Mouse (Mus musculus) myocyte (in vitro differentiated cells): ENCODE results near the gene Med15. TPM values are rescaled to one million over a fixed set of nuclear protein-coding genes. Genes with fewer than 3 reads are reported as not detected.

Experiments used
- H3K27me3 ChIP-seq: one replicate; pipeline ENCODE4 v1.6.1; 2011; ENCODE audit not compliant: control insufficient read depth, insufficient read depth, insufficient read length
- H3K36me3 ChIP-seq: one replicate; pipeline ENCODE4 v1.6.1; 2011; ENCODE audit not compliant: control insufficient read depth, insufficient read depth
- H3K4me2 ChIP-seq: one replicate; pipeline ENCODE4 v1.6.1; 2011; ENCODE audit warnings: low read depth, control low read depth
- H3K4me3 ChIP-seq: one replicate; pipeline ENCODE4 v1.5.1; 2011; ENCODE audit warnings: mild to moderate bottlenecking, control low read depth, moderate library complexity
- H3K79me2 ChIP-seq: one replicate; pipeline ENCODE4 v1.6.1; 2011; ENCODE audit not compliant: control insufficient read depth, insufficient read depth
- H3ac ChIP-seq: one replicate; pipeline ENCODE4 v1.6.1; 2011; ENCODE audit not compliant: control insufficient read depth, insufficient read length
- CEBPB ChIP-seq: IDR thresholded peaks from 2 replicates; pipeline ENCODE4 v1.6.1; 2011; ENCODE audit warnings: mild to moderate bottlenecking, moderate library complexity; ENCODE audit not compliant: poor library complexity, insufficient read depth, severe bottlenecking
- E2F4 ChIP-seq: IDR thresholded peaks from one replicate; pipeline ENCODE4 v1.6.1; 2011; ENCODE audit warnings: mild to moderate bottlenecking, control low read depth, moderate library complexity; ENCODE audit not compliant: insufficient read depth
- MAX ChIP-seq: IDR thresholded peaks from one replicate; pipeline ENCODE4 v1.6.1; 2011; ENCODE audit warnings: low read depth, mild to moderate bottlenecking, control low read depth
- MYOD1 ChIP-seq, 3 experiments: IDR thresholded peaks; one replicate each; pipeline ENCODE4 v1.6.1; 2011; ENCODE audit warnings: control low read depth in 2 of 3, low read depth in 2 of 3, mild to moderate bottlenecking in 2 of 3, moderate library complexity in 1 of 3; ENCODE audit not compliant: insufficient read length in 2 of 3, control insufficient read depth in 1 of 3
- MYOG ChIP-seq, 3 experiments: IDR thresholded peaks; one replicate each; pipeline ENCODE4 v1.6.1; 2011; ENCODE audit warnings: control low read depth in 2 of 3, low read depth in 2 of 3, mild to moderate bottlenecking in 2 of 3; ENCODE audit not compliant: insufficient read length in 2 of 3, control insufficient read depth in 1 of 3, insufficient read depth in 1 of 3
- POLR2A ChIP-seq: IDR thresholded peaks from one replicate; pipeline ENCODE4 v1.6.1; 2011; ENCODE audit warnings: low read depth, mild to moderate bottlenecking, control low read depth, moderate library complexity; ENCODE audit not compliant: insufficient read length
- POLR2AphosphoS2 ChIP-seq: IDR thresholded peaks from one replicate; pipeline ENCODE4 v1.6.1; 2011; ENCODE audit warnings: low read depth, control low read depth; ENCODE audit not compliant: insufficient read length
- REST ChIP-seq: IDR thresholded peaks from one replicate; pipeline ENCODE4 v1.6.1; 2011; ENCODE audit warnings: mild to moderate bottlenecking, control low read depth, moderate library complexity; ENCODE audit not compliant: insufficient read depth, insufficient read length
- SRF ChIP-seq: IDR thresholded peaks from one replicate; pipeline ENCODE4 v1.6.1; 2011; ENCODE audit warnings: low read depth; ENCODE audit not compliant: control insufficient read depth, insufficient read length
- TCF12 ChIP-seq: IDR thresholded peaks from one replicate; pipeline ENCODE4 v1.6.1; 2011; ENCODE audit warnings: mild to moderate bottlenecking, control low read depth; ENCODE audit not compliant: poor library complexity, insufficient read depth, severe bottlenecking
- TCF3 ChIP-seq: IDR thresholded peaks from one replicate; pipeline ENCODE4 v1.6.1; 2011; ENCODE audit warnings: low read depth, control low read depth; ENCODE audit not compliant: insufficient read length
- USF1 ChIP-seq: IDR thresholded peaks from one replicate; pipeline ENCODE4 v1.6.1; 2011; ENCODE audit warnings: low read depth, mild to moderate bottlenecking, control low read depth, moderate library complexity
- polyA plus RNA-seq: library from polyadenylated mRNA; unstranded; fragments of >200 nt; fragmentation: generic; extraction: Trizol; gene quantifications from one replicate; pipeline ENCODE4 v1.2.1, GENCODE M21; 2012; ENCODE audit warnings: missing spikeins

The Med15 gene
- polyA plus RNA-seq, 1 experiment, result 42.9 TPM

DNA sequence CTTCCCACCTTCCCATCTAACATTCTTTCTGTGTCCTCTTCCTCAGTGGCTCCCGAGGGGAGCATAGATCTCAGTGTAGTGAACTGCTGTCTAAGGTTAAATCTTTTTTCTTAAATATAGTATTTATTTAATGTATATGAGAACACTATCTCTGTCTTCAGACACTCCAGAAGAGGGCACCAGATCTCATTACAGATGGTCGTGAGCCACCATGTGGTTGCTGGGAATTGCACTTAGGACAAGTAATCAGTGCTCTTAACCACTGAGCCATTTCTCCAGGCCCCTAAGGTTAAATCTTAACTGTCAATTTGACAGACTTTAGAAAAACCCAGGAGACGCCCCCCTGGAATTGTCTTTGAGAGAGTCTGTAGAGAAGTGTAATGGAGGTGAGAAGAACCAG is 670 bp downstream of the Med15 start:
- Histone ChIP-seq H3K36me3 (no peaks in the 10 kb centered on the region), H3K4me3 (no peak overlapping the region), H3K79me2 (no peaks in the 10 kb centered on the region), H3ac (no peak overlapping the region), H3K27me3 (no peaks in the 10 kb centered on the region), H3K4me2 (peak overlapping the region; percentile 89)
- no peak for TF ChIP-seq MYOG (IDR thresholded peaks at IDR 0.05; ENCODE audit: control insufficient read depth in 1 of 3, insufficient read depth in 1 of 3, insufficient read length in 2 of 3, low read depth in 2 of 3)
- no peak for TF ChIP-seq REST
- no peak for TF ChIP-seq TCF3
- TF ChIP-seq E2F4, result no peak
- TF ChIP-seq SRF, result no peak

DNA sequence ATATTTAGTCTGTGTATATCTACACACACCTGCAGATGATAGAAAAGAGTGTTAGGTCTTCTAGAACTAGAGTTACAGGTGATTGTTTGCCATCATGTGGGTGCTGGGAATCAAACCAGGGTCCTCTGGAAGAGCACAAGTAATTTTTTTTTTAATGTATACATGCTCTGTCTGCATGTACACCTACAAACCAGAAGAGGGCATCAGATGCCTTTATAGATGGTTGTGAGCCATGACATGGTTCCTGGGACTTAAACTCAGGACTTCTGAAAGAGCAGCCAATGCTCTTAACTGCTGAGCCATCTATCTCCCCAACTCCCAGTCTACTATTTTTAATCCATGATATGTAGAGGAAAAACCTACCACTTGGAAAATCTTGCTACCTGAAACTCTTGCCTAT is 2.7 kb downstream of the Med15 start:
- Histone ChIP-seq H3K27me3 (no peaks in the 10 kb centered on the region), H3K36me3 (no peaks in the 10 kb centered on the region), H3K4me2 (no peak overlapping the region), H3ac (no peak overlapping the region), H3K4me3 (no peak overlapping the region), H3K79me2 (no peaks in the 10 kb centered on the region)
- TF ChIP-seq POLR2A, result no peak
- no peak for TF ChIP-seq TCF3
- TF ChIP-seq MYOD1 (IDR thresholded peaks at IDR 0.05; ENCODE audit: control insufficient read depth in 1 of 3, insufficient read length in 2 of 3, low read depth in 2 of 3), result no peak
- TF ChIP-seq TCF12, result no peak
- no peak for TF ChIP-seq MYOG (IDR thresholded peaks at IDR 0.05; ENCODE audit: control insufficient read depth in 1 of 3, insufficient read depth in 1 of 3, insufficient read length in 2 of 3, low read depth in 2 of 3)
- no peak for TF ChIP-seq E2F4
- no peak for TF ChIP-seq MAX
- TF ChIP-seq USF1, result no peak
- TF ChIP-seq SRF, result no peak
- TF ChIP-seq CEBPB, result no peak
- no peak for TF ChIP-seq POLR2AphosphoS2
- no peak for TF ChIP-seq REST

DNA sequence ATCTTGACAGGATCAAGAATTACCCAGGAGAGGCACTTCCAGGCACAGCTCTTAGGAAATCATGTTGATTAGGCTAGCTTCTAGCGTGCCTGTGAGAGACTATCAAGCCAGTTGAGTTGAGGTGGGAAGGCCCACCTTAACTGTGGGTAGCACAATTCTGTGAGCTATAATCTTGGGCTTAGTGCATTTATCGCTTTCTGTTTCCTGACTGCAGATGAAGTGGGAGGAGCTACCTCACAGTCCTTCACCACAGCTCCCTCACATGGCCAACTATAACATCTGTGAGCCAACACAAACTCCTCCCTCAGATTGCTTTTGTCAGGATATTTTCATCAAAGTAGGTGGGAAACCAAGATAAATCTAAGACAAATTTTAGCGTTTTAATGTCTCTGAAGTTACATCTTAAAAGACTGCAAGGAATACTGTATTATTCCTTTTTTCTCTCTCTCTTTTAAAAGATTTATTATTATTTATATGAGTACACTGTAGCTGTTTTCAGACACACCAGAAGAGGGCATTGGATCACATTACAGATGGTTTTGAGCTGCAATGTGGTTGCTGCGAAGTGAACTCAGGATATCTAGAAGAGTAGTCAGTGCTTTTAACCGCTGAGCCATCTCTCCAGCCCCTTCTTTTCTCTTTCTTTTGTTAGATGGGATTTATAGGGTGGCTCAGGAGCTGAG is 5.4 kb downstream of the Med15 start:
- Histone ChIP-seq H3K27me3 (no peaks in the 10 kb centered on the region), H3K36me3 (no peaks in the 10 kb centered on the region), H3K4me3 (no peak overlapping the region), H3ac (no peak overlapping the region), H3K79me2 (peaks cover under 1% of the 10 kb centered on the region), H3K4me2 (peak overlapping the region; percentile 65)
- TF ChIP-seq TCF12, result no peak
- no peak for TF ChIP-seq MYOG (IDR thresholded peaks at IDR 0.05; ENCODE audit: control insufficient read depth in 1 of 3, insufficient read depth in 1 of 3, insufficient read length in 2 of 3, low read depth in 2 of 3)
- TF ChIP-seq MAX, result no peak
- no peak for TF ChIP-seq USF1
- no peak for TF ChIP-seq TCF3
- TF ChIP-seq MYOD1 (IDR thresholded peaks at IDR 0.05; ENCODE audit: control insufficient read depth in 1 of 3, insufficient read length in 2 of 3, low read depth in 2 of 3), result no peak
- no peak for TF ChIP-seq CEBPB
- TF ChIP-seq REST, result no peak
- no peak for TF ChIP-seq POLR2A
- no peak for TF ChIP-seq SRF
- TF ChIP-seq E2F4, result no peak
- no peak for TF ChIP-seq POLR2AphosphoS2

DNA sequence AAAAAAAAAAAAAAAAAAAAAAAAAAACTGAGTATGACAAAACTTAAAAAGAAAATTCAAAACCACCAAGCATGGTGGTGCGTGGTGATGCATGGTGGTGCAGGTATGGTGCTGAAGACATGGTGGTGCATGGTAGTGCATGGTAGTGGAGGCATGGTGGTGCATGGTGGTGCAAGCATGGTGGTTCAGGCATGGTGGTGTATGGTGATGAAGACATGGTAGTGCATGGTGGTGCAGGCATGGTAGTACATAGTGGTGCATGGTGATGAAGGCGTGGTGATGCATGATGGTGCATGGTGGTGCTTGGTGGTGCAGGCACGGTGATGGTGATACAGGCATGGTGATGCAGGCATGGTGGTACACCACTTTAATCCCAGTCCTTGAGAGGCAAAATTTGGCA is 8.2 kb downstream of the Med15 start:
- Histone ChIP-seq H3K4me2 (no peak overlapping the region), H3K79me2 (peaks cover 29% of the 10 kb centered on the region)

DNA sequence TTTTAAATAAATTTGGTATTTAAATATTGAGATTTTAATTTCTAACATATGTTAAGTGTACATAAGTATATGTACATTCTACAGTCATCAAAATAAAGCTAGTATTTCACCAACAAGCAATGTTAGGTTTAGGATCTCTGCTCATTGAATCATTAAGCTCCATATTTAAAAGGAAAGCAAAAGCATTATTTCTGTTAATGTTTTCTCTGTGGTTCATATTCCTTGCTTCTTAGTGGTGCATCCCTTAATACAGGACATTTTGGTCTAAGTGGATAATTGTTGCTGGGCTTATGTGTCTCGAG is 9.4 kb downstream of the Med15 start:
- no peak for TF ChIP-seq TCF3
- TF ChIP-seq SRF, result no peak
- no peak for TF ChIP-seq USF1
- no peak for TF ChIP-seq TCF12
- TF ChIP-seq MYOG (IDR thresholded peaks at IDR 0.05; ENCODE audit: control insufficient read depth in 1 of 3, insufficient read depth in 1 of 3, insufficient read length in 2 of 3, low read depth in 2 of 3), result no peak
- TF ChIP-seq MAX, result no peak
- TF ChIP-seq POLR2A, result no peak
- no peak for TF ChIP-seq MYOD1 (IDR thresholded peaks at IDR 0.05; ENCODE audit: control insufficient read depth in 1 of 3, insufficient read length in 2 of 3, low read depth in 2 of 3)
- no peak for TF ChIP-seq E2F4
- no peak for TF ChIP-seq POLR2AphosphoS2
- no peak for TF ChIP-seq CEBPB
- no peak for TF ChIP-seq REST
- Histone ChIP-seq H3K79me2 (peaks cover 41% of the 10 kb centered on the region), H3ac (no peak overlapping the region), H3K4me3 (peak overlapping the region; percentile 71), H3K27me3 (no peaks in the 10 kb centered on the region), H3K36me3 (no peaks in the 10 kb centered on the region), H3K4me2 (peak overlapping the region; percentile 64)

More for the DNA sequence above, 8.2 kb downstream of the Med15 start:
- H3K4me3 ChIP-seq, result no peak overlapping the region
- H3K27me3 ChIP-seq, result no peaks in the 10 kb centered on the region
- H3K36me3 ChIP-seq, result no peaks in the 10 kb centered on the region
- no peak overlapping the region for H3ac ChIP-seq
- TF ChIP-seq TCF3 (no peak), MYOD1 (IDR thresholded peaks at IDR 0.05; ENCODE audit: control insufficient read depth in 1 of 3, insufficient read length in 2 of 3, low read depth in 2 of 3) (no peak), POLR2AphosphoS2 (no peak), USF1 (no peak), POLR2A (no peak), SRF (no peak), REST (no peak), MAX (no peak), CEBPB (no peak), MYOG (IDR thresholded peaks at IDR 0.05; ENCODE audit: control insufficient read depth in 1 of 3, insufficient read depth in 1 of 3, insufficient read length in 2 of 3, low read depth in 2 of 3) (no peak), TCF12 (no peak), E2F4 (no peak)
